Mouse (Mus musculus): Measurements from ENCODE around the gene Trpc7. TPM values are rescaled to one million over a fixed set of nuclear protein-coding genes. Genes with fewer than 3 reads are reported as not detected.

Trpc7 gene
- polyA plus RNA-seq, 1 experiment from 2014 or later = 0.09 TPM

DNA sequence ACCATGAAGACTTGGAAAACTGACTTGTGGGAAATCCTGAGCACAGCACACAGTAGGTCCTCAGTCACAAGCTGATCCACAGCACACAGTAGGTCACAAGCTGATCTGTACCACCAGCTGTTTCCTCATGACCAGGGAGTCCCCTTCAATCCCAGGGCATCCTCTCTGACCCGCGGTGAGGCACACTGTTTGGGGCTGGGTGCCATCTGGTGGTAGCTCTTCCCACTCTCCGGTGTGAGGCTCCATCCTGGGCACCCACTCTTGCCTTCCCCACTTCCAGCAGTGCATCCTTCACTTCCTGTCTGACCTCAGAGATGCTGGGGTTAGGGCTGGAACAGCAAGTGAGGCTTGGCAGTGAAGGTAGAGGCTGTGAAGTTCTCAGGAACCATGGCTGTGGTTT, 123.2 kb downstream of the Trpc7 start:
- H3K27ac ChIP-seq (ENCODE audit: low read length) = no peak overlapping the region
- H3K9ac ChIP-seq (replicated peaks; ENCODE audit: low read length) = no peak overlapping the region
- no peaks in the 10 kb centered on the region for H3K36me3 ChIP-seq (ENCODE audit: insufficient read depth, low read length)
- H3K4me1 ChIP-seq (ENCODE audit: insufficient read depth, low read length) = no peaks in the 10 kb centered on the region
- no peak for ATAC-seq (ENCODE audit: low FRiP score, low TSS enrichment)
- H3K4me2 ChIP-seq (replicated peaks; ENCODE audit: low read depth, low read length) = no peak overlapping the region
- H3K4me3 ChIP-seq (ENCODE audit: low read length) = no peak overlapping the region
- no peaks in the 10 kb centered on the region for H3K27me3 ChIP-seq (ENCODE audit: insufficient read depth, low read length)
- no peaks in the 10 kb centered on the region for H3K9me3 ChIP-seq (ENCODE audit: low read length)
- 60% methylated on average over 3 of the region's 3 CpGs for WGBS

- WGBS = 68% methylated on average over 5 of the region's 5 CpGs
- ATAC-seq (ENCODE audit: low FRiP score, low TSS enrichment) = no peak
- Histone ChIP-seq H3K4me2 (replicated peaks; ENCODE audit: low read depth, low read length) (no peak overlapping the region), H3K9me3 (ENCODE audit: low read length) (no peaks in the 10 kb centered on the region), H3K27ac (ENCODE audit: low read length) (no peak overlapping the region), H3K4me3 (ENCODE audit: low read length) (no peak overlapping the region), H3K9ac (replicated peaks; ENCODE audit: low read length) (no peak overlapping the region), H3K27me3 (ENCODE audit: insufficient read depth, low read length) (no peaks in the 10 kb centered on the region), H3K4me1 (ENCODE audit: insufficient read depth, low read length) (peaks cover 5% of the 10 kb centered on the region; the same call in 1 of the 2 replicates), H3K36me3 (ENCODE audit: insufficient read depth, low read length) (no peaks in the 10 kb centered on the region)
These were observed 125.0 kb downstream of the Trpc7 start for GRCm38 (mm10) chr13:56770786-56771185.

GRCm38 (mm10) chr13:56770136-56770578, 125.6 kb downstream of the Trpc7 start:
- Histone ChIP-seq H3K27ac (ENCODE audit: low read length) (no peak overlapping the region), H3K4me1 (ENCODE audit: insufficient read depth, low read length) (peaks cover 11% of the 10 kb centered on the region), H3K9me3 (ENCODE audit: low read length) (no peaks in the 10 kb centered on the region), H3K9ac (replicated peaks; ENCODE audit: low read length) (no peak overlapping the region), H3K36me3 (ENCODE audit: insufficient read depth, low read length) (no peaks in the 10 kb centered on the region), H3K27me3 (ENCODE audit: insufficient read depth, low read length) (no peaks in the 10 kb centered on the region), H3K4me3 (ENCODE audit: low read length) (no peak overlapping the region), H3K4me2 (replicated peaks; ENCODE audit: low read depth, low read length) (no peak overlapping the region)
- ATAC-seq (ENCODE audit: low FRiP score, low TSS enrichment) = no peak
- 69% methylated on average over 1 of the region's 1 CpGs for WGBS

GRCm38 (mm10) chr13:56769431-56769830, 126.4 kb downstream of the Trpc7 start:
- H3K27ac ChIP-seq (ENCODE audit: low read length) = no peak overlapping the region
- 33% methylated on average over 4 of the region's 4 CpGs for WGBS
- H3K9ac ChIP-seq (replicated peaks; ENCODE audit: low read length) = no peak overlapping the region
- H3K27me3 ChIP-seq (ENCODE audit: insufficient read depth, low read length) = no peaks in the 10 kb centered on the region
- no peaks in the 10 kb centered on the region for H3K36me3 ChIP-seq (ENCODE audit: insufficient read depth, low read length)
- H3K4me1 ChIP-seq (ENCODE audit: insufficient read depth, low read length) = peaks cover 15% of the 10 kb centered on the region
- no peaks in the 10 kb centered on the region for H3K9me3 ChIP-seq (ENCODE audit: low read length)
- H3K4me2 ChIP-seq (replicated peaks; ENCODE audit: low read depth, low read length) = no peak overlapping the region
- no peak for ATAC-seq (ENCODE audit: low FRiP score, low TSS enrichment)
- H3K4me3 ChIP-seq (ENCODE audit: low read length) = no peak overlapping the region

GRCm38 (mm10) chr13:56766211-56766610, 129.6 kb downstream of the Trpc7 start:
- H3K27me3 ChIP-seq (ENCODE audit: insufficient read depth, low read length) = no peaks in the 10 kb centered on the region
- H3K4me2 ChIP-seq (replicated peaks; ENCODE audit: low read depth, low read length) = no peak overlapping the region
- H3K27ac ChIP-seq (ENCODE audit: low read length) = peak overlapping the region; percentile 3; the same call in 1 of the 2 replicates
- H3K36me3 ChIP-seq (ENCODE audit: insufficient read depth, low read length) = no peaks in the 10 kb centered on the region
- no peak overlapping the region for H3K9ac ChIP-seq (replicated peaks; ENCODE audit: low read length)
- no peak overlapping the region for H3K4me3 ChIP-seq (ENCODE audit: low read length)
- ATAC-seq (ENCODE audit: low FRiP score, low TSS enrichment) = no peak
- H3K9me3 ChIP-seq (ENCODE audit: low read length) = no peaks in the 10 kb centered on the region
- H3K4me1 ChIP-seq (ENCODE audit: insufficient read depth, low read length) = peaks cover 19% of the 10 kb centered on the region
- WGBS = 32% methylated on average over 5 of the region's 5 CpGs

DNA sequence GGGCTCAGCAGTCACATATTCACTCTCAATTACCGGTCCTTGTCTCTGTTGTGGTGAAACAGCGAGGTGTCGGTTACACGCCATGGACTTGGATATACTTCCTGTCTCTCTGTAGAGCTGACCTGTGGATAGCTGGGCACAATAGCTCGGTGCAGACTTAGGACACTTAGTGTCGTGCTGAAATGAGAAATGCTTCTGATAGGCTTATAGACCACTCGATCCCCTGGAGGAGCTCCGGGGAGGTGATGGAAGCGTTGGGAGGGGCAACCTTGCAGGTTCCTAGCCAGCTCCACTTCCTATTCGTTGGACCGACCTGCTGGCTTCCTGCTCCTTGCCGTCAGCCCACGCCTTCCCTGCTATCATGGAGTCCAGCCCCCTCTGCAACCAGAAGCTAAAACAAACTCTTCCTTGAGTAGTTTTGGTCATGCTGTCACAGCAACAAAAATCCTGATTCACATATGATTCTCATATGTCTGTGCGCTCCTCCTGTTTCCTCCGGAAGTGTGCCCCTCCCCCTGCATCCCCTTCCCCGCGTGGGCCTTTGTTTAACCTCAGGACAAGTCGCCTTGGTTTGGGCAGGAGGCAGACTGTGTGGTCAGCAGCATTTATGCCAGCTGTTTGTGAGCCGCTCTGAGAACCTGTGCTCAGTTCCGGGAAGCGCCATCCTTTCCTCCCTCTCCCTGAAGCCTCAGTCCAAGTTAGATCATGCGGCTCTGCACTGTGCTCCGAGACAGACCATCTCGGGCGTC, 130.3 kb downstream of the Trpc7 start:
- Histone ChIP-seq H3K27ac (ENCODE audit: low read length) (peak overlapping the region; percentile 39), H3K27me3 (ENCODE audit: insufficient read depth, low read length) (no peaks in the 10 kb centered on the region), H3K9ac (replicated peaks; ENCODE audit: low read length) (peak overlapping the region; percentile 32; the same call in 1 of the 2 replicates), H3K4me3 (ENCODE audit: low read length) (peak overlapping the region; percentile 18), H3K9me3 (ENCODE audit: low read length) (no peaks in the 10 kb centered on the region), H3K4me1 (ENCODE audit: insufficient read depth, low read length) (peaks cover 19% of the 10 kb centered on the region), H3K36me3 (ENCODE audit: insufficient read depth, low read length) (no peaks in the 10 kb centered on the region), H3K4me2 (replicated peaks; ENCODE audit: low read depth, low read length) (peak overlapping the region; percentile 43)
- WGBS = 22% methylated on average over 25 of the region's 25 CpGs
- peak; percentile 57 for ATAC-seq (ENCODE audit: low FRiP score, low TSS enrichment)

GRCm38 (mm10) chr13:56762446-56763229, 133.2 kb downstream of the Trpc7 start:
- 38% methylated on average over 13 of the region's 13 CpGs for WGBS
- Histone ChIP-seq H3K4me3 (ENCODE audit: low read length) (no peak overlapping the region), H3K27ac (ENCODE audit: low read length) (no peak overlapping the region), H3K4me2 (replicated peaks; ENCODE audit: low read depth, low read length) (no peak overlapping the region), H3K36me3 (ENCODE audit: insufficient read depth, low read length) (no peaks in the 10 kb centered on the region), H3K4me1 (ENCODE audit: insufficient read depth, low read length) (peaks cover 19% of the 10 kb centered on the region), H3K9ac (replicated peaks; ENCODE audit: low read length) (no peak overlapping the region), H3K9me3 (ENCODE audit: low read length) (no peaks in the 10 kb centered on the region), H3K27me3 (ENCODE audit: insufficient read depth, low read length) (no peaks in the 10 kb centered on the region)
- ATAC-seq (ENCODE audit: low FRiP score, low TSS enrichment) = no peak

GRCm38 (mm10) chr13:56758492-56758891, 137.3 kb downstream of the Trpc7 start:
- no peak overlapping the region for H3K9ac ChIP-seq (replicated peaks; ENCODE audit: low read length)
- ATAC-seq (ENCODE audit: low FRiP score, low TSS enrichment) = no peak
- H3K4me3 ChIP-seq (ENCODE audit: low read length) = no peak overlapping the region
- 28% methylated on average over 6 of the region's 6 CpGs for WGBS
- no peaks in the 10 kb centered on the region for H3K36me3 ChIP-seq (ENCODE audit: insufficient read depth, low read length)
- no peaks in the 10 kb centered on the region for H3K9me3 ChIP-seq (ENCODE audit: low read length)
- H3K27ac ChIP-seq (ENCODE audit: low read length) = no peak overlapping the region
- no peak overlapping the region for H3K4me2 ChIP-seq (replicated peaks; ENCODE audit: low read depth, low read length)
- H3K27me3 ChIP-seq (ENCODE audit: insufficient read depth, low read length) = peaks cover 9% of the 10 kb centered on the region
- H3K4me1 ChIP-seq (ENCODE audit: insufficient read depth, low read length) = peaks cover 6% of the 10 kb centered on the region; the same call in 1 of the 2 replicates

DNA sequence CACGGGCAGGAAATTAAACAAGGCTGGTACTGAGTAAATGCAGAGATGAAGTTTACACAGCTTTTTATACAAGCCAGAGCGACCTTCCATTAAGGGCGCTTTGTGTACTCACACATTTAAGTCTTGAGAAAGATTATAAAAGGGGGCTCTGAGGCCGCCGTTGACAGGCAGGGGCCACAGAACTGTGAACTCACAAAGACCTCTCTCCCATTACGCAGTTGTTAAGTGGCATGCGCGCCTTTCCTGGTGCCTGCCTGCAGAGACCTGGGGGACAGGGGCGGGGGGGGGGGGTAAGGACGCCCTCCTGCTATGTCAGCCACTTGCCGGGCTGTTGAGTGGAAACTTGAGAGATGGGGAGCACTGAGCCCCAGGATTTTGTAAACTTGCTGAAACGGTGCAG, 138.6 kb downstream of the Trpc7 start:
- Histone ChIP-seq H3K9me3 (ENCODE audit: low read length) (no peaks in the 10 kb centered on the region), H3K27ac (ENCODE audit: low read length) (no peak overlapping the region), H3K36me3 (ENCODE audit: insufficient read depth, low read length) (no peaks in the 10 kb centered on the region), H3K4me1 (ENCODE audit: insufficient read depth, low read length) (peaks cover 18% of the 10 kb centered on the region), H3K4me3 (ENCODE audit: low read length) (no peak overlapping the region), H3K9ac (replicated peaks; ENCODE audit: low read length) (no peak overlapping the region), H3K4me2 (replicated peaks; ENCODE audit: low read depth, low read length) (no peak overlapping the region), H3K27me3 (ENCODE audit: insufficient read depth, low read length) (peaks cover 22% of the 10 kb centered on the region)
- WGBS = 58% methylated on average over 12 of the region's 12 CpGs
- no peak for ATAC-seq (ENCODE audit: low FRiP score, low TSS enrichment)

DNA sequence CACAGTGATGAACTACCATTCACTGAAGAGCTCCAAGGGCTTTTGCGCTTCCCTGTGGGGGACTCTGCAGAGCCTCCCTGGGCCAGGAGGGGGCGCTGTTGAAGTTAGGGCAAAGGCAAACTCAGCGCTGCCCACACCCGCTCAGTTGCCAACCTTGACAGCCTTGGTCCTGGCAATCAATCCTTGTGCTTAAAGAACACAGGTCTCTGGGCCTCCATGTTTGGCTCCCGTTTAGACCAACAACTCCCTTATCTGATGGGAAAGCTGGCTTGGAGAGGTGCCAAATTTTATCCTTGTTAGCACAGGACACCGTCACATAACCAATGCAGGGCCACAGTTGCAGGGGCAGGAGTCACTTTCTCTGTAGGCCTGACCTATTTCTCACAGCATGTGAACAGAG, 139.9 kb downstream of the Trpc7 start:
- H3K4me2 ChIP-seq (replicated peaks; ENCODE audit: low read depth, low read length) = no peak overlapping the region
- H3K4me3 ChIP-seq (ENCODE audit: low read length) = no peak overlapping the region
- WGBS = 58% methylated on average over 6 of the region's 6 CpGs
- no peak for ATAC-seq (ENCODE audit: low FRiP score, low TSS enrichment)
- peaks cover 15% of the 10 kb centered on the region for H3K4me1 ChIP-seq (ENCODE audit: insufficient read depth, low read length)
- peaks cover 35% of the 10 kb centered on the region for H3K27me3 ChIP-seq (ENCODE audit: insufficient read depth, low read length)
- no peak overlapping the region for H3K9ac ChIP-seq (replicated peaks; ENCODE audit: low read length)
- H3K36me3 ChIP-seq (ENCODE audit: insufficient read depth, low read length) = no peaks in the 10 kb centered on the region
- no peak overlapping the region for H3K27ac ChIP-seq (ENCODE audit: low read length)
- no peaks in the 10 kb centered on the region for H3K9me3 ChIP-seq (ENCODE audit: low read length)
